Mouse (Mus musculus) C2C12 (cell line): ENCODE data around the gene Nxn.

ENCODE experiments used
- CEBPB ChIP-seq: IDR thresholded peaks from one replicate; pipeline ENCODE4 v1.6.1; 2011; ENCODE audit warnings: low read depth, mild to moderate bottlenecking, control low read depth, moderate library complexity
- CTCF ChIP-seq: IDR thresholded peaks from one replicate; pipeline ENCODE4 v1.5.1; 2011; ENCODE audit not compliant: control insufficient read depth, insufficient read depth, insufficient read length
- MYOD1 ChIP-seq: IDR thresholded peaks from one replicate; pipeline ENCODE4 v1.6.1; 2011; ENCODE audit warnings: low read depth; ENCODE audit not compliant: control insufficient read depth, insufficient read length
- MYOG ChIP-seq: IDR thresholded peaks from one replicate; pipeline ENCODE4 v1.6.1; 2011; ENCODE audit not compliant: control insufficient read depth, insufficient read length; ENCODE audit errors: extremely low read depth

DNA sequence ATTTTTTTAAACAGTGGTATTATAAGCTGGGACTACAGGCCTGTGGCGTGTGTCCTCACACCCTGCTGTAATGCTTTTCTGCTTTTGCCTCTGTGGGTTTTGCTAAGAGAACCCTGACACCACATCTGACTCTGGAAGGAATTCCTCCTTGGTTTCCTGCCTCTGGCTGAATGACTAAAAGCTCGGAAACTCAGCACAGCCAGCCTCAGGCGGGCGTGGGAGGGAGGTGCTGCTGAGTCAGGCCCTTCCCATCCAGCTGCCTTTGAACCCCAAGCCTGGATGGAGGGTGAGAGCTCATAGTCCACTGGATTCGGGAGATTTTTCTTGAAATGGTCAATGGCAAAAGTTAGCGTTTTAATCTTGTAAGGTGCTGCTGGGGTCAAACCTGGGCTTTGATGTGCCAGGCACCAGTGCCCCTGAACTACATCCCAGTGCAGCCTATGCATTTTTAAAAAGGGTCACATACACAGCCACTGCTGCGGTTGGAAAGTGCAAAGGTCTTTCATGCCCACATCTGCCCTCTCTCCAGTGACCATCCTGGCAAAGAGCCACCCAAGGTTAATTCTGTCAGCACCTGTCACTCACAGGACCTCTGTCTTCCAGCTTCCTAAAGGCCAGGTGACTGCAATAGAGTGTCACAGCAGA, 113.4 kb downstream of the Nxn start:
- TF ChIP-seq CEBPB (no peak), CTCF (no peak), MYOG (no peak), MYOD1 (peak; percentile 52)
